Mouse (Mus musculus): Measurements from ENCODE around the gene Flt3.

DNA sequence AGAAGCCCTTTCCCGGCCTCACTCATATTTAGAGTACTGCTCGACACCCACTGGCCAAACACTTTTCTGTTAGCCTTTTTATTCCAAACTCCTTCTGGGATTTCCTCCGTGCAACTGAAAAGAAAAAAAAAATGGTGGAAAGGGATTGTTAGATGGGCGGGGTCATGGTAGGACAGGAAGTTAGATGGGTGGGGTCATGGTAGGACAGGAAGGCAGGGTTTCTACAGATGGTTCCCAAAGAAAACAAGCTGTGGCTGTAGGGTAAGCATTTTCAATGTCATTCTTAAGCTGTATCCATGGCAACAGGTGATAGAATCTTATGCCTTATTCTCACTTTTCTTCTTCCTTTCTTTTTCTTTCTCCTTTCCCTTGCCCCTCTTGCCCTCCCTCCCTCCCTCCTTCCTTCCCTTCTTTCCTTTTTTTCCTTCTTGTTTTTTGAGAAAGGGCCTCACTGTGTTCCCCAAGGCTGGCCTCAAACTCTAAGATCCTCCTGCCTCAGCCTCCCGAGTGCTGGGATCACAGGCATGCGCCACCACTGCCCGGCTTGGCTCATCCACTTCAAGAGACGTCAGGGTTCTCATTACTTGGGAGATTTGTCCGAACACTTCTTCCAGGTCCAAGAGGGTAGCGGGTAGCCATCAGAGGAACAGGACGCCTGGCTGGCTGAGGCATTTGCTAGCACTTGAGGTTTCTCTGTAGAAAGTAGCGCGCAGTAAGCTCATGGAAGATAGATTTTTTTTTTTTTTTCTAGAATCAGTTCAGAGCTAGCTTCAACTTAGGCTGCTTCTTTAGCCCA is 43.8 kb downstream of the Flt3 start:
- no peak for TF ChIP-seq CTCF (IDR thresholded peaks at IDR 0.05; ENCODE audit: insufficient read depth, low read length)
- TF ChIP-seq POLR2A (IDR thresholded peaks at IDR 0.05; ENCODE audit: borderline replicate concordance, extremely low read depth, low read depth, low read length), result no peak

Measured in lung, adult 2 months (tissue).